Mouse (Mus musculus): ENCODE measurements around the gene Olfr339. TPM values are rescaled to one million over a fixed set of nuclear protein-coding genes. Genes with fewer than 3 reads are reported as not detected.
"Not testable (repeated sequence)": the region's sequence is repeated elsewhere in the genome, so short reads cannot be mapped to it uniquely, and the experiment has no call there.

Olfr339 gene
- not detected in 2 replicates for total RNA-seq (2012; rRNA removed)

- Histone ChIP-seq H3K4me1 (ENCODE audit: control insufficient read depth in 2 of 2, insufficient read depth in 2 of 2, low read length in 2 of 2, poor library complexity in 1 of 2) (peaks cover 3 to 7% of the 10 kb centered on the region in 2 experiments; a peak in 3 of 4 replicates), H3K9me3 (ENCODE audit: control insufficient read depth, insufficient read depth, low read depth, low read length) (peaks cover 2% of the 10 kb centered on the region), H3K36me3 (ENCODE audit: control insufficient read depth, insufficient read depth, low read length, poor library complexity, severe bottlenecking) (no peaks in the 10 kb centered on the region), H3K4me3 (ENCODE audit: insufficient read depth in 1 of 2, low read depth in 1 of 2, low read length in 2 of 2, poor library complexity in 1 of 2, severe bottlenecking in 1 of 2) (no peak within 1 kb of the TSS), H3K9ac (ENCODE audit: insufficient read depth, low read depth, low read length, poor library complexity, severe bottlenecking) (no peak within 1 kb of the TSS), H3K27ac (ENCODE audit: insufficient read depth, low read depth, low read length, poor library complexity, severe bottlenecking) (no peak within 1 kb of the TSS)
- no peak for DNase-seq (ENCODE audit: low read depth, low spot score)
- in situ Hi-C loops (cut with MboI; ENCODE audit: low sequenced_read_pairs in 2 of 2, unreplicated experiment in 2 of 2): no loop called here
- TF ChIP-seq ZNF384 (IDR thresholded peaks at IDR 0.05; ENCODE audit: low read depth, low read length) (no peak), ZC3H11A (IDR thresholded peaks at IDR 0.05; ENCODE audit: borderline replicate concordance, low read depth, low read length) (no peak), CHD2 (IDR thresholded peaks at IDR 0.05; ENCODE audit: low read depth, low read length) (no peak), MAFK (IDR thresholded peaks at IDR 0.05; ENCODE audit: insufficient read depth, low read depth, low read length) (no peak)
Measured at GRCm38 (mm10) chr2:36418647-36419046, at the start of gene Olfr339. Gene Olfr339 (plus strand): TSS chr2:36418947.

- H3K4me1 ChIP-seq (ENCODE audit: control insufficient read depth in 2 of 2, insufficient read depth in 2 of 2, low read length in 2 of 2, poor library complexity in 1 of 2): no peaks in the 10 kb centered on the region
- H3K9ac ChIP-seq (ENCODE audit: insufficient read depth, low read depth, low read length, poor library complexity, severe bottlenecking): no peak within 1 kb of the TSS
- in situ Hi-C loops (cut with MboI; ENCODE audit: low sequenced_read_pairs in 2 of 2, unreplicated experiment in 2 of 2): no loop called here
- no peaks in the 10 kb centered on the region for H3K9me3 ChIP-seq (ENCODE audit: control insufficient read depth, insufficient read depth, low read depth, low read length)
- H3K27ac ChIP-seq (ENCODE audit: insufficient read depth, low read depth, low read length, poor library complexity, severe bottlenecking): no peak within 1 kb of the TSS
- DNase-seq (ENCODE audit: low read depth, low spot score): no peak
- H3K4me3 ChIP-seq (ENCODE audit: insufficient read depth in 1 of 2, low read depth in 1 of 2, low read length in 2 of 2, poor library complexity in 1 of 2, severe bottlenecking in 1 of 2): no peak within 1 kb of the TSS
- TF ChIP-seq ZNF384 (IDR thresholded peaks at IDR 0.05; ENCODE audit: low read depth, low read length) (no peak), HCFC1 (IDR thresholded peaks at IDR 0.05; ENCODE audit: borderline replicate concordance, insufficient read depth, low read length) (no peak), MAFK (IDR thresholded peaks at IDR 0.05; ENCODE audit: insufficient read depth, low read depth, low read length) (no peak), ZC3H11A (IDR thresholded peaks at IDR 0.05; ENCODE audit: borderline replicate concordance, low read depth, low read length) (no peak), CHD2 (IDR thresholded peaks at IDR 0.05; ENCODE audit: low read depth, low read length) (no peak)
- no peaks in the 10 kb centered on the region for H3K36me3 ChIP-seq (ENCODE audit: control insufficient read depth, insufficient read depth, low read length, poor library complexity, severe bottlenecking)
Measured at GRCm38 (mm10) chr2:36373219-36373618, 45.5 kb upstream of the Olfr339 start, which contains the start of gene Olfr338. Gene Olfr338 (plus strand): TSS chr2:36373519.

GRCm38 (mm10) chr2:36415174-36415573, 3.6 kb upstream of the Olfr339 start:
- peak overlapping the region; percentile 84; the same call in 1 of the 2 replicates for H3K27ac ChIP-seq (ENCODE audit: insufficient read depth, low read depth, low read length, poor library complexity, severe bottlenecking)
- H3K4me3 ChIP-seq (ENCODE audit: insufficient read depth in 1 of 2, low read depth in 1 of 2, low read length in 2 of 2, poor library complexity in 1 of 2, severe bottlenecking in 1 of 2); in situ Hi-C loops (cut with MboI; ENCODE audit: low sequenced_read_pairs in 2 of 2, unreplicated experiment in 2 of 2); H3K9ac ChIP-seq (ENCODE audit: insufficient read depth, low read depth, low read length, poor library complexity, severe bottlenecking); H3K9me3 ChIP-seq (ENCODE audit: control insufficient read depth, insufficient read depth, low read depth, low read length); H3K36me3 ChIP-seq (ENCODE audit: control insufficient read depth, insufficient read depth, low read length, poor library complexity, severe bottlenecking); H3K4me1 ChIP-seq (ENCODE audit: control insufficient read depth in 2 of 2, insufficient read depth in 2 of 2, low read length in 2 of 2, poor library complexity in 1 of 2): not testable (repeated sequence)
- DNase-seq (ENCODE audit: low read depth, low spot score): peak; percentile 35

- H3K9ac ChIP-seq (ENCODE audit: insufficient read depth, low read depth, low read length, poor library complexity, severe bottlenecking); in situ Hi-C loops (cut with MboI; ENCODE audit: low sequenced_read_pairs in 2 of 2, unreplicated experiment in 2 of 2); H3K4me1 ChIP-seq (ENCODE audit: control insufficient read depth in 2 of 2, insufficient read depth in 2 of 2, low read length in 2 of 2, poor library complexity in 1 of 2); DNase-seq (ENCODE audit: low read depth, low spot score); H3K9me3 ChIP-seq (ENCODE audit: control insufficient read depth, insufficient read depth, low read depth, low read length); H3K4me3 ChIP-seq (ENCODE audit: insufficient read depth in 1 of 2, low read depth in 1 of 2, low read length in 2 of 2, poor library complexity in 1 of 2, severe bottlenecking in 1 of 2); H3K36me3 ChIP-seq (ENCODE audit: control insufficient read depth, insufficient read depth, low read length, poor library complexity, severe bottlenecking): not testable (repeated sequence)
- peak overlapping the region; percentile 70 for H3K27ac ChIP-seq (ENCODE audit: insufficient read depth, low read depth, low read length, poor library complexity, severe bottlenecking)
Measured at GRCm38 (mm10) chr2:36415591-36415990, 3.2 kb upstream of the Olfr339 start.

- TF ChIP-seq ZNF384 (IDR thresholded peaks at IDR 0.05; ENCODE audit: low read depth, low read length) (no peak), CHD2 (IDR thresholded peaks at IDR 0.05; ENCODE audit: low read depth, low read length) (no peak), HCFC1 (IDR thresholded peaks at IDR 0.05; ENCODE audit: borderline replicate concordance, insufficient read depth, low read length) (no peak), MAFK (IDR thresholded peaks at IDR 0.05; ENCODE audit: insufficient read depth, low read depth, low read length) (no peak), ZC3H11A (IDR thresholded peaks at IDR 0.05; ENCODE audit: borderline replicate concordance, low read depth, low read length) (no peak)
- no peaks in the 10 kb centered on the region for H3K4me1 ChIP-seq (ENCODE audit: control insufficient read depth in 2 of 2, insufficient read depth in 2 of 2, low read length in 2 of 2, poor library complexity in 1 of 2)
Measured at GRCm38 (mm10) chr2:36452287-36452686, 33.5 kb downstream of the Olfr339 start, which contains the start of gene Olfr340. Gene Olfr340 (plus strand): TSS chr2:36452587.

More at GRCm38 (mm10) chr2:36452287-36452686, 33.5 kb downstream of the Olfr339 start, which contains the start of gene Olfr340:
- in situ Hi-C loops (cut with MboI; ENCODE audit: low sequenced_read_pairs in 2 of 2, unreplicated experiment in 2 of 2): no loop called here
- H3K9me3 ChIP-seq (ENCODE audit: control insufficient read depth, insufficient read depth, low read depth, low read length): 0 out of 2 replicates have a peak, but pooled peaks cover 2% of the 10 kb centered on the region
- H3K9ac ChIP-seq (ENCODE audit: insufficient read depth, low read depth, low read length, poor library complexity, severe bottlenecking): no peak within 1 kb of the TSS
- no peak within 1 kb of the TSS for H3K4me3 ChIP-seq (ENCODE audit: insufficient read depth in 1 of 2, low read depth in 1 of 2, low read length in 2 of 2, poor library complexity in 1 of 2, severe bottlenecking in 1 of 2)
- DNase-seq (ENCODE audit: low read depth, low spot score): no peak
- H3K36me3 ChIP-seq (ENCODE audit: control insufficient read depth, insufficient read depth, low read length, poor library complexity, severe bottlenecking): no peaks in the 10 kb centered on the region
- no peak within 1 kb of the TSS for H3K27ac ChIP-seq (ENCODE audit: insufficient read depth, low read depth, low read length, poor library complexity, severe bottlenecking)
